Mouse (Mus musculus) thymus, postnatal 36 days (tissue): Measurements from ENCODE around the gene Nup210l.
A peak's percentile ranks its signal among the peaks of the same experiment; 100 is the strongest.
"Not testable (repeated sequence)": the region's sequence is repeated elsewhere in the genome, so short reads cannot be mapped to it uniquely, and the experiment has no call there.

Source experiments
- DNase-seq, 2 experiments: peaks; one replicate each; pipeline ENCODE4 v3.0.0; 2022; ENCODE audit warnings: mixed read lengths in 2 of 2

Nup210l gene

GRCm38 (mm10) chr3:90097928-90098327 is 6.0 kb upstream of the Nup210l start:
- DNase-seq, result no peak

DNA sequence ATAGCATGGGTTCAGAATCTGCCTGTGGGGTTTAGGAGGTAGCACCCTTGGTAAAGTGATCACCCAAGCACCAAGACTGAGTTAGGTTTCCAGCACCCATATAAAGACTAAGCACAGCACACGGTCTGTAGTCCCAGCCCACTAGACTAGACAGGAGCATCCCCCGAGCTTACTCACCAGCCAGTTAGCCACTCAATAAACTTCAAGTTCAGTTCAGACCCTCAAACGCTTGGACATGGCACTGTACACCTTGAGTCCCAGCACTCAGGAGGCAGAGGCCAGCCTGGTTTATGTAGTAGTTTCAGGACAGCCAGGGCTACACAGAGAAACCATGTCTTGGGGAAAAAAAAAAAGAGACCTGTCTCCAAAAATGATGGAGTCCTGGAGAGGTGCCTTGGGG is 2.9 kb upstream of the Nup210l start:
- no peak for DNase-seq

GRCm38 (mm10) chr3:90101673-90102072 is 2.3 kb upstream of the Nup210l start:
- no peak for DNase-seq

- DNase-seq, result no peak
These were observed 1.7 kb upstream of the Nup210l start for GRCm38 (mm10) chr3:90102239-90102638.

GRCm38 (mm10) chr3:90103176-90103575 is 756 bp upstream of the Nup210l start:
- DNase-seq, result no peak

GRCm38 (mm10) chr3:90111706-90112105 is 7.8 kb downstream of the Nup210l start:
- no peak for DNase-seq

DNA sequence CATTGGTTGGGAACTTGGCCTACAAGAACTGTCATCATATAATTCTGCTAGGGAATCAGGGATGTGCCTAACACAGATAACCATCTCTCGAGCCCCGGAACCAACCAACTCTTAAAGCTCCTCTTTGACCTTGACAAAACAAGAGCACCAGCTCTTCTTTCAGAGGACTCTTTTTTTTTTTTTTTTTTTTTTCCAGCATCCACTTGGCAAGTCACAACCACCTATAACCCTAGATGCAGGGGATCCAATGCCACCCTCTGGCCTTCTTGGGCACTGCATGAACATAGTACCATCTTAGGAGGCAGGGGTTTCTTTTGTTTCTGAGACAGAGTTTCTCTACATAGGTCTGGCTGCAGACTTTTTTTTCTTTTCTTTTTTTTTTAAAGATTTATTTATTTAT is 10.4 kb downstream of the Nup210l start:
- DNase-seq, result peak; percentile 15 to 29

- DNase-seq, result no peak
These were observed 11.6 kb downstream of the Nup210l start for GRCm38 (mm10) chr3:90115526-90115925.

- no peak for DNase-seq
These were observed 14.3 kb downstream of the Nup210l start for GRCm38 (mm10) chr3:90118132-90118790.

- DNase-seq, result not testable (repeated sequence)
These were observed 18.1 kb downstream of the Nup210l start for GRCm38 (mm10) chr3:90122036-90122435.

DNA sequence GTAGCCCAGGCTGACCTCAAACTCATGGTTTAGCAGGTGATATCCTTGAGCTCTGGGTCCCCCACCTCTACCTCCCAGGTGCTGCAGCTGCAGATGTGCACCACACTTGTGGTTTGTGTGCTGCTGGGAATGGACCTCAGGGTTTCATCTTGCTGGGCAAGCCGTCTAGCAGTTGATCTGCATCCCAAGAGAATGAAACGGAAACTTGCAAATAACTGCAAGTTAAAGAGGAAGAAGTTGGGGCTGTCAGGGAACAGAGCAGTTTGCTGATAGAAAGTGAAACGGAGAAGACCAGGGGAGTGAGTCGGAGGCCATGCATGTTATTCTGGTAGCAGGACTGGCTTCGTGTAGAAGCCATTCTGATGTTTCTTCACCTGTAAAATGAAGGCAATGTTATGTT is 21.8 kb downstream of the Nup210l start:
- no peak for DNase-seq

- DNase-seq, result no peak
These were observed 23.9 kb downstream of the Nup210l start for GRCm38 (mm10) chr3:90127881-90128280.

- DNase-seq, result no peak
These were observed 28.8 kb downstream of the Nup210l start for GRCm38 (mm10) chr3:90132745-90133144.

- DNase-seq, result no peak
These were observed 29.4 kb downstream of the Nup210l start for GRCm38 (mm10) chr3:90133331-90133730.

- no peak for DNase-seq
These were observed 30.6 kb downstream of the Nup210l start for GRCm38 (mm10) chr3:90134483-90134882.

- DNase-seq, result no peak
These were observed 31.1 kb downstream of the Nup210l start for GRCm38 (mm10) chr3:90134993-90135392.

DNA sequence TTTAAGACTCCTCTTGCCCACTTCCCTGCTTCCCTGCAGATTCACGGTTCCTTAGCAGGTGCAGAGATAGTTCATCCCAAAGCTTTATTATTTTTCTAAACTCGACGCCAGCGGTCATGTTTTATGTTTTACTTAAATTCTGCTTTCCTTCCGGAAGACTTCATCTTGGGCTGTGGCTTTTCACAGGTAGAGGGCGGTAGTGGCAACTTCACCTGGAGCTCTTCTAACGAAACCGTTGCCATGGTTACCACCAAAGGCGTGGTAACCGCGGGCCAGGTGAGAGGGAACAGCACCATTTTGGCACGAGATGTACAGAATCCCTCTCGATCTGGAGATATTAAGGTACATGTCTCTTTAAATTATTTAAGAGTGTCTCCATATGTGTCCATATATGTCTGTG is 32.7 kb downstream of the Nup210l start:
- peak; percentile 4 to 25 for DNase-seq

DNA sequence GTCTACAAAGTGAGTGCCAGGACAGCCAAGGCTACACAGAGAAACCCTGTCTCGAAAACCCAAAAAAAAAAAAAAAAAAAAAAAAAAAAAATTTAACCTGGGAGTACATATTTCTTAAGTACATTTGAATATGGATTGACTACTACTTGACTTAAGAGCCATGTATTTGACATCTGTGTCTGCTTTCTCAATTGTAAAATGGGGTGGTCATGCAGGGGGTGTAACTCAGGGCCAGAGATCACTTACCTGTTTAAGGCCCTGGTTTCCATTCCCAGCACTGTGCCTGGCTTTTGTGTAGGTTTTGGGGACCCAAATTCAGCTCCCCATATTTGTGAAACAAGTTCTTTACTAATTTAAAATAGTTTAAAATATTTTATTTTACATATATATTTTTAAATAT is 33.7 kb downstream of the Nup210l start:
- no peak for DNase-seq

GRCm38 (mm10) chr3:90139962-90140361 is 36.0 kb downstream of the Nup210l start:
- DNase-seq, result no peak

DNA sequence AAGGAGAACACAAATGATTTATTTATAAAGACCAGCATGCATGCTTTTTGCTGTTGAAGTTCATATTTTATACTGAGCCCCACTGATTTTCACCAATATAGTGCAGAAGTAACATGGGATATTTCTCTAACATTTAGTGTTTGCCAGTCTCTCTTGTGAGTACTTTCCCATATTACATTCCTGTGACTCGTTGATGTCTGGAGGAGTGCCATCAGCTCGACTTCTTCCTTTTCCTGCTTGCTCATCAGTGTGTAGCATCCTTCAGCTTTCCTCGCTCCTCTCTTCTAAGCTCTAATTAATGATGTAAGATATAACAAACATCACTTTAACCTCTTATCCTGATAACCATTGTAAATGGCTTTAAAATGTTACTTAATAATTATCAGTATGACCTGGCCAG is 41.5 kb downstream of the Nup210l start:
- no peak for DNase-seq

DNA sequence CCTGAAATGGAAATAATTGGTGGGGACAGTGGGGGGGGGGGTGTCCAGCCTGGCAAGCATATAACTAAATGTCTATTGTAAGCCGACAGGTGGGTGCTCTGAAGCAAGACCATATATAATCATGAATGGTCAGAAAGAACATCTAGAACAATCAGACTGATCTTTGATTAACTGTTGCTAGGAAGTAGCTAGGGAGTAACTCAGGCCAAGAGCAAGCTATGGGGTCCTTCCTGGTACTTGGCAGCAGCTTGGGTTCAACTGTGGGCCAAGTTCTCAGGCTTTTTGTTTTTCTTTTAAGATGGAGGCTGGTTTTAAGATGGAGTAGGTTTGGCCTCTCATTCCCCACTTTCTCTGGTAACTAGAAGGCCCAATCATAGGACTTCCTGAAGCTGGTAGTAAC is 42.7 kb downstream of the Nup210l start:
- no peak for DNase-seq

GRCm38 (mm10) chr3:90151086-90151740 is 47.3 kb downstream of the Nup210l start:
- DNase-seq, result no peak

DNA sequence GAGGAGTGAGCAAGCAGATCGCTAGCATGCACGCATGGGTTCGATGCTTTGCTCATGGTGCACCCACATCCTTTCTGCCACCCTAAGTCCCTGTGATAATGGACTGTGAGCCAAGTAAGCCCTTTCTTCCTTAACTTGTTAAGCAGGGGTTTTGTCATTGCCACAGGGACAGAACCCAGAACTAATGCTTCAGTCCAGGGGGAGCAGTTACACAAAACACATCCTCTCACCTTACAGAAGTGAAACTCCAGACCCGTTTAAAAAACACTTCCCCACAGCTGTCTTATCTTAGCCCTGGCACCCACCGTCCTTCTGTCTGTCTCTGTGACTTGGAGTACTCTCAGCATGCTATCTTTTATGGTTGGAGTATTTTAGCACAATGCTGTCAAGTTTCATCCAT is 52.1 kb downstream of the Nup210l start:
- DNase-seq, result no peak

- DNase-seq, result no peak
These were observed 55.8 kb downstream of the Nup210l start for GRCm38 (mm10) chr3:90159757-90160156.

DNA sequence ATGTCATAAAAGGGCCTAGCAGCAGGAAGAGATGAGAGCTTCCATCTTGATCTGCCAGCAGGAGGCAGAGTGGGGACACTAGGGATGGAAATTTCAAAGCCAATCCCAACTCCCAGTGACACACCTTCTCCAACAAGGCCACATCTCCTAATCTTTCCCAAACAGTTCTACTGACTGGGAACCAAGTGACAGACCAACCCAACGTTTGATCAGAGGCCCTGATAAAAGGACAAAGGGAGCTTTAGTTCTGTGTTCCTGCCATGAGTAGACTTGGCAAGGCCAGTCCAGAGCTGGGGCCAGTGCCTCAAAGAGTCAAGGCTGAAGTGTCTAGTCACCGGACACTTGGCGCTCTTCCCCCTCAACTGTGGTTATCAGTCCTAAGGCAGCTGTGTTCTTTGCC is 57.6 kb downstream of the Nup210l start:
- no peak for DNase-seq
